11 mouse cellular contexts compared by ENCODE assay signal in the genomic region with DNA sequence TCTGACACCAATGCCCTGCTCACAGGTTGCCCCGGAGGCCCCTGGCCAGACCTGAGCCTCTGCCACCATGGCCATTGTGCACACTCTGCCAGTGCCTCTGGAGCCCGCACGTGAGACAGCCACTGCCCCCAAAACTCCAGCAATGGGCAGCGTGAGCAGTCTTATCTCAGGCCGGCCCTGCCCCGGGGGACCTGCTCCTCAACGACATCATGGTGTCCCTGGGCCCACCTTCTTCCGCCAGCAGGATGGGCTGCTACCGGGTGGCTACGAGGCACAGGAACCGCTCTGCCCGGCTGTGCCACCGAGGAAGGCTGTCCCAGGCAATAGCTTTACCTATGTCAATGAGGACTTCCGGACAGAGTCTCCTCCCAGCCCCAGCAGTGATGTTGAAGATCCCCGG. TPM values are rescaled to one million over a fixed set of nuclear protein-coding genes. Genes with fewer than 3 reads are reported as not detected.
DNase-seq lines count a peak whose midpoint lies in the region; ATAC-seq lines count a peak whose summit lies in the region.
"Had no signal": no experiment of that assay in that cellular context is flagged by ENCODE, and none has a peak within 500 bp of the region (broad histone marks: within the 10 kb centered on the region; RNA-seq: fewer than 3 reads in every experiment).

No protein-coding gene starts in this region.

- peak overlapping the region; percentile 36; the same call in 1 of the 2 replicates for H3K9ac ChIP-seq in heart, embryonic 15.5 days
- no peak overlapping the region for H3K9ac ChIP-seq in midbrain, embryonic 12.5 days (replicated peaks)
- no peak overlapping the region for H3K9ac ChIP-seq in midbrain, embryonic 15.5 days
- H3K9ac ChIP-seq in intestine, embryonic 15.5 days, result peak overlapping the region; percentile 23
- H3K9ac ChIP-seq: liver, embryonic 14.5 days had no signal

- H3K4me1 ChIP-seq in heart, embryonic 15.5 days (replicated peaks), result peaks cover 49% of the 10 kb centered on the region
- H3K4me1 ChIP-seq in midbrain, embryonic 12.5 days, result peaks cover 47% of the 10 kb centered on the region
- peaks cover 36% of the 10 kb centered on the region for H3K4me1 ChIP-seq in midbrain, embryonic 15.5 days
- H3K4me1 ChIP-seq in intestine, embryonic 15.5 days (replicated peaks), result peaks cover 36% of the 10 kb centered on the region

- intact Hi-C loops in heart, postnatal 25 days (cut with DNase I), result no loop called here

- H3K9me3 ChIP-seq in heart, embryonic 15.5 days (replicated peaks), result no peaks in the 10 kb centered on the region
- H3K9me3 ChIP-seq in midbrain, embryonic 12.5 days, result no peaks in the 10 kb centered on the region
- H3K9me3 ChIP-seq in midbrain, embryonic 15.5 days, result no peaks in the 10 kb centered on the region
- H3K9me3 ChIP-seq in intestine, embryonic 15.5 days, result no peaks in the 10 kb centered on the region

- WGBS in heart, embryonic 15.5 days, result 79% methylated on average over 15 of the region's 15 CpGs
- WGBS in midbrain, embryonic 12.5 days, result 92% methylated on average over 15 of the region's 15 CpGs
- 94% methylated on average over 15 of the region's 15 CpGs for WGBS in midbrain, embryonic 15.5 days
- 84% methylated on average over 15 of the region's 15 CpGs for WGBS in intestine, embryonic 15.5 days

- H3K27ac ChIP-seq in heart, embryonic 15.5 days, result no peak overlapping the region
- H3K27ac ChIP-seq in midbrain, embryonic 12.5 days (replicated peaks), result no peak overlapping the region
- no peak overlapping the region for H3K27ac ChIP-seq in midbrain, embryonic 15.5 days
- no peak overlapping the region for H3K27ac ChIP-seq in intestine, embryonic 15.5 days
- H3K27ac ChIP-seq: liver, embryonic 14.5 days had no signal

- no peaks in the 10 kb centered on the region for H3K27me3 ChIP-seq in heart, embryonic 15.5 days
- H3K27me3 ChIP-seq in midbrain, embryonic 12.5 days, result no peaks in the 10 kb centered on the region
- no peaks in the 10 kb centered on the region for H3K27me3 ChIP-seq in midbrain, embryonic 15.5 days (replicated peaks)
- no peaks in the 10 kb centered on the region for H3K27me3 ChIP-seq in intestine, embryonic 15.5 days (replicated peaks)

- peaks cover 43% of the 10 kb centered on the region for H3K36me3 ChIP-seq in heart, embryonic 15.5 days
- peaks cover 50% of the 10 kb centered on the region for H3K36me3 ChIP-seq in midbrain, embryonic 12.5 days
- H3K36me3 ChIP-seq in midbrain, embryonic 15.5 days (replicated peaks), result peaks cover 12% of the 10 kb centered on the region; the same call in 1 of the 2 replicates
- peaks cover 29% of the 10 kb centered on the region for H3K36me3 ChIP-seq in intestine, embryonic 15.5 days

- 0 out of 2 replicates have a peak overlapping the region, but pooled peaks have one; percentile 7 for H3K4me3 ChIP-seq in heart, embryonic 15.5 days
- H3K4me3 ChIP-seq in midbrain, embryonic 12.5 days, result no peak overlapping the region
- H3K4me3 ChIP-seq in midbrain, embryonic 15.5 days, result no peak overlapping the region
- no peak overlapping the region for H3K4me3 ChIP-seq in intestine, embryonic 15.5 days (replicated peaks)

- H3K4me2 ChIP-seq in heart, embryonic 15.5 days, result peak overlapping the region; percentile 48; the same call in 1 of the 2 replicates
- peak overlapping the region; percentile 9; the same call in 1 of the 2 replicates for H3K4me2 ChIP-seq in midbrain, embryonic 12.5 days (replicated peaks)
- no peak overlapping the region for H3K4me2 ChIP-seq in midbrain, embryonic 15.5 days
- 0 out of 2 replicates have a peak overlapping the region, but pooled peaks have one; percentile 13 for H3K4me2 ChIP-seq in intestine, embryonic 15.5 days (replicated peaks)

- DNase-seq in heart, postnatal 25 days (ENCODE audit: low spot score), result no peak
- no peak for DNase-seq in retina, embryonic 14.5 days (ENCODE audit: low spot score)
- no peak for DNase-seq in right cerebral cortex, postnatal 10 days (ENCODE audit: low spot score in 2 of 2)
- DNase-seq: cerebellum, postnatal 36 days; kidney, postnatal 14 days; right cerebral cortex, adult 18-20 months had no signal

- no peak for ATAC-seq in heart, embryonic 15.5 days (replicated peaks; ENCODE audit: insufficient number of reproducible peaks, insufficient read depth, low FRiP score, low read depth)
- ATAC-seq in midbrain, embryonic 12.5 days (ENCODE audit: low FRiP score, low read depth), result no peak
- no peak for ATAC-seq in midbrain, embryonic 15.5 days (replicated peaks)
- ATAC-seq in intestine, embryonic 15.5 days, result no peak

RNA-seq across cellular contexts. Expression of a gene that starts 7.1 kb away (rescaled TPM):
- 44.5 and 56.9 TPM in 2 replicates for polyA plus RNA-seq in heart, embryonic 15.5 days (2015; fragmentation: Nextera tagmentation; extraction: Ambion mirVana)
- 10 to 100 TPM; 52.0 to 69.7 TPM for total RNA-seq in heart, postnatal 25 days (2021)
- polyA plus RNA-seq in midbrain, embryonic 12.5 days (2016; fragmentation: Nextera tagmentation; extraction: Ambion mirVana), result 69.5 and 70.3 TPM in 2 replicates
- polyA plus RNA-seq in midbrain, embryonic 15.5 days (2015; fragmentation: Nextera tagmentation; extraction: Ambion mirVana), result 25.2 and 28.6 TPM in 2 replicates
- polyA plus RNA-seq in intestine, embryonic 15.5 days (2015; fragmentation: Nextera tagmentation; extraction: Ambion mirVana), result 56.9 and 63.2 TPM in 2 replicates

RNA-seq across cellular contexts. Expression of a gene that starts 15.1 kb away (rescaled TPM):
- polyA plus RNA-seq in heart, embryonic 15.5 days (2015; fragmentation: Nextera tagmentation; extraction: Ambion mirVana), result 60.2 and 60.7 TPM in 2 replicates
- total RNA-seq in heart, postnatal 25 days (2021), result 10 to 100 TPM; 54.9 to 55.4 TPM
- polyA plus RNA-seq in midbrain, embryonic 12.5 days (2016; fragmentation: Nextera tagmentation; extraction: Ambion mirVana), result 70.3 and 78.7 TPM in 2 replicates
- 86.9 and 88.0 TPM in 2 replicates for polyA plus RNA-seq in midbrain, embryonic 15.5 days (2015; fragmentation: Nextera tagmentation; extraction: Ambion mirVana)
- polyA plus RNA-seq in intestine, embryonic 15.5 days (2015; fragmentation: Nextera tagmentation; extraction: Ambion mirVana), result 73.8 and 76.7 TPM in 2 replicates

RNA-seq across cellular contexts. Expression of a gene that starts 15.9 kb away (rescaled TPM):
- 19.4 TPM in 2 replicates for polyA plus RNA-seq in heart, embryonic 15.5 days (2015; fragmentation: Nextera tagmentation; extraction: Ambion mirVana)
- total RNA-seq in heart, postnatal 25 days (2021), result 10 to 100 TPM; 27.4 to 28.4 TPM
- polyA plus RNA-seq in midbrain, embryonic 12.5 days (2016; fragmentation: Nextera tagmentation; extraction: Ambion mirVana), result 24.1 and 24.5 TPM in 2 replicates
- polyA plus RNA-seq in midbrain, embryonic 15.5 days (2015; fragmentation: Nextera tagmentation; extraction: Ambion mirVana), result 15.9 and 17.2 TPM in 2 replicates
- 20.5 and 22.5 TPM in 2 replicates for polyA plus RNA-seq in intestine, embryonic 15.5 days (2015; fragmentation: Nextera tagmentation; extraction: Ambion mirVana)

RNA-seq across cellular contexts. Expression of a gene that starts 24.2 kb away (rescaled TPM):
- polyA plus RNA-seq in heart, embryonic 15.5 days (2015; fragmentation: Nextera tagmentation; extraction: Ambion mirVana), result 0.11 and 0.16 TPM in 2 replicates
- under 1 TPM in 1 of 2 experiments, not detected in 1; 0.16 TPM for total RNA-seq in heart, postnatal 25 days (2021)
- 0.46 and 0.84 TPM in 2 replicates for polyA plus RNA-seq in midbrain, embryonic 12.5 days (2016; fragmentation: Nextera tagmentation; extraction: Ambion mirVana)
- 3.2 and 4.1 TPM in 2 replicates for polyA plus RNA-seq in midbrain, embryonic 15.5 days (2015; fragmentation: Nextera tagmentation; extraction: Ambion mirVana)
- 0.40 and 0.43 TPM in 2 replicates for polyA plus RNA-seq in intestine, embryonic 15.5 days (2015; fragmentation: Nextera tagmentation; extraction: Ambion mirVana)

RNA-seq across cellular contexts. Expression of a gene that starts 25.9 kb away (rescaled TPM):
- 16.1 and 22.1 TPM in 2 replicates for polyA plus RNA-seq in heart, embryonic 15.5 days (2015; fragmentation: Nextera tagmentation; extraction: Ambion mirVana)
- 10 to 100 TPM; 10.7 to 13.9 TPM for total RNA-seq in heart, postnatal 25 days (2021)
- polyA plus RNA-seq in midbrain, embryonic 12.5 days (2016; fragmentation: Nextera tagmentation; extraction: Ambion mirVana), result 32.1 and 32.6 TPM in 2 replicates
- 89.6 and 97.2 TPM in 2 replicates for polyA plus RNA-seq in midbrain, embryonic 15.5 days (2015; fragmentation: Nextera tagmentation; extraction: Ambion mirVana)
- polyA plus RNA-seq in intestine, embryonic 15.5 days (2015; fragmentation: Nextera tagmentation; extraction: Ambion mirVana), result 19.0 and 19.4 TPM in 2 replicates

Comparison
In these comparisons a context has a peak if more than half of its experiments do, and no peak if none do; other contexts are left out.
1. H3K9ac ChIP-seq: peak in heart, embryonic 15.5 days (single experiment) and intestine, embryonic 15.5 days (single experiment); none in midbrain, embryonic 12.5 days (single experiment) and midbrain, embryonic 15.5 days (single experiment).